Mouse (Mus musculus): ENCODE data around the gene Ddx60.
A peak's percentile ranks its signal among the peaks of the same experiment; 100 is the strongest.

Gene Ddx60

GRCm38 (mm10) chr8:61985703-61986475, 58.0 kb downstream of the Ddx60 start:
- peak; percentile 30 to 46 for DNase-seq (ENCODE audit: low spot score in 2 of 2)

GRCm38 (mm10) chr8:61989464-61989863, 61.6 kb downstream of the Ddx60 start:
- no peak for DNase-seq (ENCODE audit: low spot score in 2 of 2)

GRCm38 (mm10) chr8:61992796-61993195, 64.9 kb downstream of the Ddx60 start:
- no peak for DNase-seq (ENCODE audit: low spot score in 2 of 2)

GRCm38 (mm10) chr8:61997125-61997524, 69.2 kb downstream of the Ddx60 start:
- DNase-seq (ENCODE audit: low spot score in 2 of 2) = no peak

- DNase-seq (ENCODE audit: low spot score in 2 of 2) = no peak
Observed at GRCm38 (mm10) chr8:62014166-62014565, 86.3 kb downstream of the Ddx60 start.

GRCm38 (mm10) chr8:62014582-62014981, 86.7 kb downstream of the Ddx60 start:
- DNase-seq (ENCODE audit: low spot score in 2 of 2) = no peak

GRCm38 (mm10) chr8:62034351-62034750, 106.5 kb downstream of the Ddx60 start:
- DNase-seq (ENCODE audit: low spot score in 2 of 2) = no peak

- DNase-seq (ENCODE audit: low spot score in 2 of 2) = no peak
Observed at GRCm38 (mm10) chr8:62046809-62047208, 118.9 kb downstream of the Ddx60 start.

- DNase-seq (ENCODE audit: low spot score in 2 of 2) = no peak
Observed at GRCm38 (mm10) chr8:62060357-62060756, 132.5 kb downstream of the Ddx60 start.

GRCm38 (mm10) chr8:62068305-62068704, 140.4 kb downstream of the Ddx60 start:
- no peak for DNase-seq (ENCODE audit: low spot score in 2 of 2)

- no peak for DNase-seq (ENCODE audit: low spot score in 2 of 2)
Observed at GRCm38 (mm10) chr8:62080195-62080802, 152.4 kb downstream of the Ddx60 start.

- no peak for DNase-seq (ENCODE audit: low spot score in 2 of 2)
Observed at GRCm38 (mm10) chr8:62081804-62082203, 153.9 kb downstream of the Ddx60 start.

Measured in heart, adult 9 months (tissue).